Mouse (Mus musculus) kidney, adult 2 months (tissue): ENCODE results near the gene Arhgef1. TPM values are rescaled to one million over a fixed set of nuclear protein-coding genes. Genes with fewer than 3 reads are reported as not detected.
A peak's percentile ranks its signal among the peaks of the same experiment; 100 is the strongest.

Source experiments
- DNase-seq: peaks from one replicate; pipeline ENCODE4 v3.0.0; 2021
- H3K27ac ChIP-seq: fragments of 200-500 bp; 2 replicates; pipeline ENCODE4 v1.5.1; 2012; ENCODE audit warnings: low read depth, low read length, control low read depth, inconsistent platforms; ENCODE audit not compliant: insufficient read depth
- H3K27me3 ChIP-seq: fragments of 200-500 bp; replicated peaks from 2 replicates; pipeline ENCODE4 v1.6.1; 2012; ENCODE audit warnings: mild to moderate bottlenecking, moderate library complexity, low read length, inconsistent platforms; ENCODE audit not compliant: control insufficient read depth, insufficient read depth
- H3K36me3 ChIP-seq: fragments of 200-500 bp; 2 replicates; pipeline ENCODE4 v1.6.1; 2012; ENCODE audit warnings: mild to moderate bottlenecking, moderate library complexity, low read length, inconsistent platforms; ENCODE audit not compliant: control insufficient read depth, insufficient read depth
- H3K4me1 ChIP-seq: fragments of 200-500 bp; 2 replicates; pipeline ENCODE4 v1.6.1; 2011; ENCODE audit warnings: low read length; ENCODE audit not compliant: control insufficient read depth, insufficient read depth
- H3K4me3 ChIP-seq: fragments of 200-500 bp; 2 replicates; pipeline ENCODE4 v1.5.1; 2011; ENCODE audit warnings: mild to moderate bottlenecking, low read depth, low read length, control low read depth; ENCODE audit not compliant: insufficient read depth
- CTCF ChIP-seq: fragments of 200-500 bp; conservative IDR thresholded peaks from 2 replicates; pipeline ENCODE4 v1.5.1; 2011; ENCODE audit warnings: low read depth, mild to moderate bottlenecking, control low read depth, low read length, moderate library complexity, mixed read lengths; ENCODE audit not compliant: insufficient read depth, insufficient read length
- POLR2A ChIP-seq: fragments of 200-500 bp; IDR thresholded peaks from one replicate; pipeline ENCODE4 v1.6.1; 2011; ENCODE audit warnings: low read depth, low read length, control low read depth
- WGBS: fragments of 180-500 bp; shearing (Covaris S2); methylation state at CpG from one replicate; pipeline ENCODE4 v1.1.7; 2018; 5-methylcytosine and 5-hydroxymethylcytosine counted together
- polyA plus RNA-seq: library from polyadenylated mRNA; depleted of rRNA; stranded (reverse); fragments of >200 nt; gene quantifications from 2 replicates; pipeline ENCODE4 v1.2.3, GENCODE M21; 2012; rRNA removed

The Arhgef1 gene
- polyA plus RNA-seq, result 92.6 and 111 TPM in 2 replicates

GRCm38 (mm10) chr7:24902630-24903443, at the start of gene Arhgef1:
Gene Arhgef1, plus strand, starts transcription at chr7:24902912.
- Histone ChIP-seq H3K36me3 (no peaks in the 10 kb centered on the region), H3K4me3 (peak within 1 kb of the TSS; percentile 76), H3K4me1 (peaks cover 5% of the 10 kb centered on the region; the same call in 1 of the 2 replicates), H3K27ac (peak within 1 kb of the TSS; percentile 86), H3K27me3 (no peaks in the 10 kb centered on the region)
- TF ChIP-seq POLR2A (no peak), CTCF (no peak)
- WGBS, result 4% methylated on average over 61 of the region's 68 CpGs
- peak; percentile 84 for DNase-seq

- no peak overlapping the region for H3K4me3 ChIP-seq
- peaks cover 2% of the 10 kb centered on the region; the same call in 1 of the 2 replicates for H3K4me1 ChIP-seq
- TF ChIP-seq POLR2A (no peak), CTCF (no peak)
- H3K27ac ChIP-seq, result no peak overlapping the region
- DNase-seq, result no peak
- H3K27me3 ChIP-seq, result no peaks in the 10 kb centered on the region
- H3K36me3 ChIP-seq, result no peaks in the 10 kb centered on the region
Observed at GRCm38 (mm10) chr7:24853233-24853563, 49.5 kb upstream of the Arhgef1 start.

GRCm38 (mm10) chr7:24853695-24854094, 49.0 kb upstream of the Arhgef1 start:
- H3K27me3 ChIP-seq, result no peaks in the 10 kb centered on the region
- H3K4me1 ChIP-seq, result peaks cover 2% of the 10 kb centered on the region; the same call in 1 of the 2 replicates
- DNase-seq, result no peak
- H3K27ac ChIP-seq, result no peak overlapping the region
- 39% methylated on average over 7 of the region's 7 CpGs for WGBS
- no peak overlapping the region for H3K4me3 ChIP-seq
- TF ChIP-seq POLR2A (no peak), CTCF (no peak)
- H3K36me3 ChIP-seq, result no peaks in the 10 kb centered on the region

GRCm38 (mm10) chr7:24856460-24857120, 46.1 kb upstream of the Arhgef1 start:
- Histone ChIP-seq H3K4me1 (no peaks in the 10 kb centered on the region), H3K4me3 (no peak overlapping the region), H3K27me3 (no peaks in the 10 kb centered on the region), H3K36me3 (no peaks in the 10 kb centered on the region), H3K27ac (no peak overlapping the region)
- TF ChIP-seq POLR2A (no peak), CTCF (no peak)
- DNase-seq, result no peak
- 65% methylated on average over 6 of the region's 6 CpGs for WGBS

- Histone ChIP-seq H3K27me3 (no peaks in the 10 kb centered on the region), H3K27ac (no peak overlapping the region), H3K4me3 (no peak overlapping the region), H3K36me3 (no peaks in the 10 kb centered on the region), H3K4me1 (no peaks in the 10 kb centered on the region)
- WGBS, result 65% methylated on average over 5 of the region's 5 CpGs
- DNase-seq, result no peak
- TF ChIP-seq CTCF (no peak), POLR2A (no peak)
Observed at GRCm38 (mm10) chr7:24859234-24859633, 43.5 kb upstream of the Arhgef1 start.

GRCm38 (mm10) chr7:24861913-24862312, 40.8 kb upstream of the Arhgef1 start, which contains the start of gene Gm9844:
Gene Gm9844, plus strand, starts transcription at chr7:24862213.
- Histone ChIP-seq H3K27ac (no peak within 1 kb of the TSS), H3K36me3 (no peaks in the 10 kb centered on the region), H3K4me1 (no peaks in the 10 kb centered on the region), H3K4me3 (no peak within 1 kb of the TSS), H3K27me3 (no peaks in the 10 kb centered on the region)
- no peak for DNase-seq
- WGBS, result 80% methylated on average over 7 of the region's 7 CpGs
- TF ChIP-seq CTCF (no peak), POLR2A (no peak)

GRCm38 (mm10) chr7:24862853-24863252, 39.9 kb upstream of the Arhgef1 start:
- Histone ChIP-seq H3K27ac (no peak overlapping the region), H3K4me3 (no peak overlapping the region), H3K4me1 (no peaks in the 10 kb centered on the region), H3K27me3 (no peaks in the 10 kb centered on the region), H3K36me3 (no peaks in the 10 kb centered on the region)
- no peak for TF ChIP-seq POLR2A
- TF ChIP-seq CTCF, result no peak
- 83% methylated on average over 4 of the region's 4 CpGs for WGBS
- no peak for DNase-seq
